Mouse (Mus musculus): ENCODE data around the gene Arpin.

GRCm38 (mm10) chr7:79920344-79920983 lies 14.7 kb downstream of the Arpin start, which contains the start of gene Ap3s2:
- TF ChIP-seq CTCF (IDR thresholded peaks at IDR 0.05; ENCODE audit: low read depth, low read length) (no peak), POLR2A (IDR thresholded peaks at IDR 0.05; ENCODE audit: borderline replicate concordance, low read depth, low read length) (no peak)

Measured in bone marrow macrophage, adult 2 months (primary cell).